Mouse (Mus musculus) G1E-ER4 (cell line): ENCODE results near the gene Eml6. TPM values are rescaled to one million over a fixed set of nuclear protein-coding genes. Genes with fewer than 3 reads are reported as not detected.

Experiments used
- GATA1 ChIP-seq: IDR thresholded peaks from one replicate; pipeline ENCODE4 v1.8.0; 2012; ENCODE audit warnings: low read length, inconsistent platforms
- polyA plus RNA-seq: library from polyadenylated mRNA; stranded (reverse); fragments of >175 nt; gene quantifications from 2 replicates; pipeline ENCODE4 v1.2.3, GENCODE M21; 2012

Eml6 gene
- polyA plus RNA-seq, 1 experiment: not detected

GRCm38 (mm10) chr11:29693576-29694410 is 332.0 kb downstream of the Eml6 start:
- no peak for TF ChIP-seq GATA1

Other genes starting within 250 kb of the Eml6 start
- not detected in 2 replicates for gene 4931440F15Rik, start 200.4 kb downstream of the Eml6 start, polyA plus RNA-seq
- 4.7 and 6.1 TPM in 2 replicates for gene Sptbn1, start 242.1 kb upstream of the Eml6 start, polyA plus RNA-seq